Mouse (Mus musculus) spleen, postnatal 36 days (tissue): ENCODE results near the gene Ccdc159.

Experiments used
- DNase-seq, 2 experiments: peaks; one replicate each; pipeline ENCODE4 v3.0.0; 2022; ENCODE audit warnings: low spot score in 2 of 2, mixed read lengths in 1 of 2

Gene Ccdc159

DNA sequence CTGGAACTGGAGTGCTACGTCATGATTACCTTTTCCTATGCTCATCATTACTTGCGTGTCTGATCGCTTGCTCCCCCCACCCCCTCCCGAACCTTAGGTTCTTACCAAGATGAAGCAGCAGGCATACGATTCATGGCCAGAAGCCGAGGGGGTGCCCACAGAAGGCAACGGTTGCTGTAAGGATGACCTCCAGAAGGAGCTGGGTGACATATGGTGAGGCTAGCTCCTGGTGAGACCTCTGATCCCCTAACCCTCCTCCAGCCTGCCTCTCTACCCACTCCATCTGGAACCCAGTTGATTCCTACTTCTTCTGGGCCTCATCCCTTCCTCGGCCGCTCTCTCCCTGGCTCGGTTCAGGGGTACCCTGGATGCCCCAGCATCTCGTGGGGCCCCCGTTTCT, 6.8 kb downstream of the Ccdc159 start:
- DNase-seq = no peak

DNA sequence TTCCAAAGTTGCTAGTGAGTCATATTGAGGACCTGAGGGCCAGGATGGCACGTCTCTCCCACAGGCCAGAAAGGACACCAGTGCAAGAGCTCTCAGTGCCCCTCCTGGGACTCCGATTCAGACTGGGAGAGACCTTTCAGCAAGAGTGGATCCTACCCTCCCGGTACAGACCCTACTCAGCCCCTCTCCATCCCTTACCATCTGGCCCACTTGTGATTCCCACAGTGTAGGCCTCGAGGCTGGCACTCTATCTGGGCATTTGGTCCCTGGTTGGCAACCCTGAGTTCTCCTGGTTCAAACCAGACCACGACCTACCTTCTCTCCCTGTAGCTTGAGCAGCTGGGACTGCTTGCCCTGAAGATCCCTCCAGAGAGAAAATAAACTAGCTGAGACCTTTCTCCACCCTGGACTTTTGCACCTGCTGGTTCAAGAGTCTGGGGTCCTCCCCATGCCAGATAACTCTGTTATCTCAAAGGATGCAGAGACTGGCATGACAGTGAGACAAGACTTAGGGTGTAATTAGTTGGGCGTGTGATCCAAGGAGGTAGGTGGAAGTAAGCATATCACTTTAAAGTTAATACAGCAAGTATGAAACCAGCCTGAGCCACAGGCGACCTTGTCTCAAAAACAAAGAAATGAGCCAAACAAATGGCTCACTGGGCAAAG, 8.3 kb downstream of the Ccdc159 start:
- no peak for DNase-seq

DNA sequence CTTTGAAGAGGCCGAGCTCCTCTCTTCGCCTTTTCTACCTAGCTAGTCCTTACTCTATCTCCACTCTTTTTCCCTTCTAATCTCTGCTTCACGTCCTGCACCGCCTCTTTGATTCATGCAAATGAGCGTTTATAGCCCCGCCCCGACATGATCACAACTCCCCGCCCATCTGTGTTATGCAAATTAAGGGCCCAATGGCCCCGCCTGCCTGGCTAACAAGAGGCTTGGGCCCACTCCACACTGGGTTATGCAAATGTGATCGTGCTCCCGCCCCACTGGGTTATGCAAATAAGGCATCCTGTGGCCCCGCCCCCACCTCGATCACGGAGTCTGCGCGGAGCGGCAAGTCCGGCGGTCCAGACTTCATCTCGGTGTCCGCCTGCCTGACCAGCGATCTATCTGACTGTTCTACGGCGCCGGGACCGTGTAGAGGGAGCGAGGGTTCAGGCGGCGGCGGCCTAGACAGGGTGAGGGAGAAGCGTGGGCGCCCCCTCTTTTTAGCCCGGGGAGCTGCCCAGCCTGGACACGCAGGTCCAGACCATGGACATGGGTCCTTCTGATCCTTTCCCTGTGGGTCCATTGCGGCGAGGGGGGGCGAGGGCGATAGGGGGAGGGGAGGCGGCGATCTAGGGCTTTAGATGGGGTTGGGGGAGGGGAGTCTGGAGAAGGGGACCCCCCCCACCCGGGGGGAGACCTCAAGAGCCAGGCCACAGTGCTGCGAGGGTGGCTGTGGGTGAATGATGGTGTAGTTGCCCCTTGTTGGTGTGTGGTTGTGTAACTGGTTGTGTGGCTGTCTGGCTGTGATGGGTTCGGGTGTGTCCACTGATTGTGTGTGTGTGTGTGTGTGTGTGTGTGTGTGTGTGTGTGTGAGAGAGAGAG, 9.7 kb downstream of the Ccdc159 start, which contains the start of gene Plppr2:
Plppr2 (plus strand) TSS at position 342 of the 879 bp plus-strand sequence.
- peak; percentile 79 to 87 for DNase-seq

DNA sequence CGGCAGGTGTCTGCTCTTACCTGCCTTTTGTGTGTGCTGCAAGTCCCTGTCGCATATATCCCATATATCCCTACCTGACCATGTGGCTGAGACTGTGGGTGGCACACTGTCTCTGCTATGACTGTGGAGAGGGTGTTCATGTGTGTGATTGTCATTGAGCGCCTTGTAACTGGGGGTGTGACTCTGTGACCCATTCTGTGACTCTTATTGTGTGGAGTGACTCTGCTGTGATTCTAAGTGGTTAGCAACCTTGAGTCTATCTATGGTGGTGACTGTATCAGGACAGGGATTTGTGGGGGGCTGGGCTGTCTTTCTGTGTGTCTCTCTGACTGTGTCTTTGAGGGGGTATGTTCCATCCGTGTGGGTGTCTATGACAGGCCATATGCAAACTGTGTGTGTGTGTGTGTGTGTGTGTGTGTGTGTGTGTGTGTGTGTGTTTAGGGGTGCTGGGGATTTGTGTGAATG, 10.5 kb downstream of the Ccdc159 start:
- no peak for DNase-seq

DNA sequence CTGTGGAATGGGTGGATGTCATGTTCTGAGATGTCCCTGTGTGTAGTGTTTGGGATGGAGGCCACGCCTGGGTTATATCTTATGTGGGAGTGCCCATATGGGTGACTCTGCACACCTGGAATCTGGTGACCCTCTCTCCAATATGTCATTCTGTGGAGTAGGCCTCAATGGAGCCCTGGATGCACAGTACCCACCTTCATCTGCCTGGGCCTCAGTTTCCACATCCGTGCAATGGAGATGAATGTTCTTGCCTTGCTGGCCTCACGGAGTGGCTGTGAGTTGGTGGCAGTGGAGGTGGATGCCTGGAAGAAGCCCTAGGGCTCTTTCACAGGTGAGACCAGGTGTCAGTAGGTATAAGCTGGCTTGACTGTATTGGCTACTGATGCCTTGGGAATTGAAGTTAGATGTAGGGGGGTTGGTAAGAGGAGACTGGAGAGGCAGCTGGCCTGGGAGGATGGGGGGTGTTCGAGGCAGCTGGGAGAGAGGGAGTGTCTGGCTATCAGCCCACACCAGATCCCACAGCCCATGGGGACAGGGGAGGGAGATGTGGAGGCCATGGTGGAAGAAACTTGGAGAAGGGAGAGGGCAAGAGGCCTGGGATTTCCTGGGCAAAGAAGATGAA, 11.1 kb downstream of the Ccdc159 start:
- no peak for DNase-seq

DNA sequence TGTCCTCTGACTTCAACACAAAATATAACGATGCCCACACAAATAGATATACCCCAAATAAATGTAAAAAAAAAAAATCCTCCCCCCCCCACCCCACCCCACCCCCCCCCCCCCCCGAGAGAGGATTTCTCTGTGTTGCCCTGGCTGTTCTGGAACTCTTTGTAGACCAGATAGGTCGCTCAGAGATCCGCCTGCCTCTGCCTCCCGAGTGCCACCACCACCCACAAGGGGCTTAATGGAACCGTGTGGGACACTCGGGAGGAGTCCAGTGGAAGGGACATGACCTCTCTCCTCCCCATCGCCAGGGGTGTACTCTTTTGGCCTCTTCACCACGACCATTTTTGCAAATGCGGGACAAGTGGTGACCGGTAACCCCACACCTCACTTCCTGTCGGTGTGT, 15.8 kb downstream of the Ccdc159 start:
- no peak for DNase-seq

DNA sequence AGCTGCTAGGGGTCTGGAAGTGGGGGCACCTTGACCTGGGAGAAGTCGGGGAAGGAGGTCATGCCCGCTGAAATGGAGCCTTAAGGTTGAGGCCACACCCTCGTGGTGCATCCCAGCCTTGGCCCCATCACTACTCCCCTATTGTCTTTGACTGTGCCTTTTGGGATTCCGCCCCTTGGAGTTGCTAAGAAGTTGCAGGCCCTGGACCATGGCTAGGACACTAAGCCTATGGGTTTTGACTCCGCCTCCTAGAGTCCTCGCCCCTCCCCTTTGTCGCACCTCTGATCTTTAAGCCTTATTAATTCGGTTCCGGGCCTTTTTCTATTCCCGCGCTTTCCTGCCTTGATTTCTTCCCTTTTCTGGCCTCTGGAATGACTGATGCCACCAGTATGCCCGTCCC, 16.4 kb downstream of the Ccdc159 start:
- no peak for DNase-seq

DNA sequence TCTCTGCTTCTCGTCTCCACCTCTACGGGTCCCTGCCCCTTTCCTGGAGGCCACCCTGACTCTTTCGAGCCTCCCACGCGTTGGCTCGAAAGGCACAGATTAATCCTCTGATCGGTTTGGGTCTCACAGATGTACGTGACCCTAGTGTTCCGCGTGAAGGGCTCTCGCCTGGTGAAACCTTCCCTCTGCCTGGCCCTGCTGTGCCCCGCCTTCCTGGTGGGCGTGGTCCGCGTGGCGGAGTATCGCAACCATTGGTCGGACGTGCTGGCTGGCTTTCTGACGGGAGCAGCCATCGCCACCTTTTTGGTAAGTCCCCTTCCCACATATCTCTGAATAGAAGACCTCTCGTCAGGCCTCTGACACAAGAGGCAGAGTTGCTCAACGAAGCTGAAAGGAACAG, 17.0 kb downstream of the Ccdc159 start:
- DNase-seq = no peak

DNA sequence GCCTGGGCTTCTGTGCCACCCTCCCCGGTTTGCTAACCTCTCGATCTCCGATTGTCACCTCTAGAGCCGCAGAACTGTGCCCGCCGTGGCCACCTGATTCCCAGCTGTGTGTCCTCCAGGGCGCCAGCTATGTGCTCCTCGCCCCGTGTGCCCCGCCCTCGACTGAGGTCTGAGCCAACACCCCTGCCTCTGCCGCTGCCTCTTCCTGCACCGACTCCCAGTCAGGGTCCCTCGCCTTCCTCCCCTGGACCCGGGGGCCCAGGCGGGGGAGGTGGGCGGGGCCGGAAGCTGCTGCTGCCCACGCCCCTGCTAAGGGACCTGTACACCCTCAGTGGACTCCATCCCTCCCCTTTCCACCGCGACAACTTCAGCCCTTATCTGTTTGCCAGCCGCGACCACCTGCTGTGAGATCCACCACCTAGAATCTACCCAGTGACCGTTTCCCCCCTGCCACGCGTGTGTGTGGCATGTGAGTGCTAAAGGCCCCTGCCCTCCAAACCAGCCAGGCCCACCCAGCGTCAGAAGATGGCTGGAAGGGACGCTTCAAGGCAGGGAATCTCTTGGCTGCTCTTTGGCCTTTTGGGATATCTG, 20.4 kb downstream of the Ccdc159 start:
- DNase-seq = no peak

DNA sequence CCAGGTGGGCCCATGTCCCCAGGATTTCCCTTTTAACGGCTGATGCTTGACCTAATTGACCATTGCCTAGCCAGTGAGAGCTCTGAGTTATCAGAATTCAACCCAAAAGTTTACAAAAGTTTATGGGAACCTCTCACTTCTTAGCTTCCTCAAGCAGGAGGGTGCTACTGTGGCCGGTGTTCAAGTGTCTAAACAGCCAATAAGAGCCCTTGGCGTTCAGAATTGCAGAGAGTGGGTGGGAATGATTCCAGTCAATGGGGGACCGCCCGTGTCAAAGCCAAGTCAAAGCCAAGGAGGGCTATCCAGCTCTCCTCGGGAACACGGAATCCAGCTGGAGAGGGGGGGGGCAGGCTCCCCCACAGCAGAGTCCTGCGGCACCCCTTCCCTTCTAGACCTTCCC, 20.9 kb downstream of the Ccdc159 start:
- no peak for DNase-seq

DNA sequence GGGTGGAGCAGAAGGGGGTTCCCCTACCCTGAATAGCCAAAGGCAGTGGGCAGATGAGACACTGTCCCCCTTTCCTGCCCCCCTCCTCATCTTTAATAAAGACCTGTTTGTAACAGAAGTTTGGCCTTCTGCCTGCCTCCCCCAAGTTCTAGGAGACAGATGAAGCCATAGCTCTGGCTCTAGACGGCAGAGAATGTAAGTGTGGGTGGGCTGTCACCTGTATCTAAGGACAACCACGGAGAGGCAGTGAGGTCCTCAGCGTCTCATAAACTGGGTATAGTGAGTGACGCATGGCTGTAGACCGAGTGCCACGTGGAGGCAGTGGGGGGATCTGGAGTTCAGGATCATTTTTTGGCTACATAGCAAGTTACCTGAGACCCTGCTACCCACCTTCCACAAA, 21.5 kb downstream of the Ccdc159 start:
- no peak for DNase-seq

DNA sequence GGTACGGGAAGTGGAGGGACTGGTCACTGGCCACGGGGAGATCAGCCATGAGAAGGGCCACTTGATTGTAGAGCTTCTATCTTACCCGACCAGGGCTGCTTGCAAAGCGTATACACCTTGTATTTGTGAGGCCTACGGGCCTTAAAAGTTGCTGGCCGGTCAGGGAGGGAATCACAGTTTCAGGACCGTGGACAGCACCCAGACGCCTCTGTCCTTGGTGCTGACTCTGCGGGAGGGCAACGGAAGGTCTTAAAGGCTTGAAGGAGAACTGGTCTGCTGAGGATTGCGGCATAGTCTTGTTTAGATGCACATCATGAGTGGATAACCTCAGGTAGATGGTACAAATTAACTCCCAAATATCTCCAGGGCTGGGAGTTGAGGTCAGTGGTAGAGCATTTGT, 23.1 kb downstream of the Ccdc159 start:
- DNase-seq = peak in 1 of 2 experiments; percentile 36

DNA sequence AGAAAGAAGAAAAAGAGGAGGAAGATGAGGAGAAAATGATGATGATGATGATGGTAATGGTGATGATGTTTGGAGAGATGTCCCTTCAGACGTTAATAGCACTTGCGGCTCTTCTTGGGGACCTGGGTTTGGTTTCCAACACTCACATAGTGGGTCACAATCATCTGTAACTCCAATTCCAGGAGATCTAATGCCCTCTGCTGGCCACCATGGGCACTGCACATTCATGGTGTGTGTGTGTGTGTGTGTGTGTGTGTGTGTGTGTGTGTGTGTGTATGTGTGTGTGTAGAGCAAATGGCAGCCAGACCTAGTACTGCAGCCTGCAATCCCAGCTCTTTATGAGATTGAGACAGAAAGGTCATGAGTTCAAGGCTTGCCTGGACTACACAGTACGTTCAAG, 24.7 kb downstream of the Ccdc159 start:
- DNase-seq = no peak

DNA sequence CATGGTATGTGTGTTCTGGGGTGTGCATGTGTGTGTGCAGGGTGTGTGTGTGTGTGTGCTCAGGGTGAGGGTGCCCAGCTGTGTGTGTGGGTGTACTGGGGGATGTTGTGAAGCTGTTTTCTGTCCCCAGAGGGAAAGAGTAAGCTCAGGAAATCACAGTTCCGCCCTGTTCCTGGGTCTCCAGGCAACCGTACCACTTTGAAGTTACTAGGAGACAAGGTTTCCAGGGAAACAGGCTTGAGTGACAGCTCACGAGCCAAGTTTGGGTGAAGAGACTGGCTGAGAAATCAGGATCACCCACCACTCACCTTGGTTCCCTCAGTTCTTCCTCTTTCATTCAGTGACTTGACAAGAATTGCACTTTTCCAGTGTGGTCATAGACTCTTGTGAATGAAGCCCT, 26.3 kb downstream of the Ccdc159 start:
- DNase-seq = no peak

DNA sequence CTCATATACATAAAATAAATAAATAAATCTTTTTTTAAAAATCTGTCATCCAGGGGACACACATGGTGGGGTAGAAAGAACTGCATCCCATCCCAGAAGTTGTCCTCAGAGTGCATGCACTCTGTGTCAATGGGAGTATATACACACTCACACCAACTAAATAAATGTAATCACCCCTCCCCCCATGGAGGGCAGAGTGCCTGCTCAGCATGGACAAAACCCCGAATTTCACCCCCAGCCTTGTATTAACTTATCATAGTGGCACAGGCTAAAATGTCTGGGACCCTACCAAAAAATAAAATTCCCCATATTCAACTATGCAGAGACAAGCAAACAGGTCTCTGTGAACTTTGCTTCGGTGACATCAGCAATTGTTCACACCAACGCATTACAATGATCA, 27.4 kb downstream of the Ccdc159 start:
- no peak for DNase-seq

DNA sequence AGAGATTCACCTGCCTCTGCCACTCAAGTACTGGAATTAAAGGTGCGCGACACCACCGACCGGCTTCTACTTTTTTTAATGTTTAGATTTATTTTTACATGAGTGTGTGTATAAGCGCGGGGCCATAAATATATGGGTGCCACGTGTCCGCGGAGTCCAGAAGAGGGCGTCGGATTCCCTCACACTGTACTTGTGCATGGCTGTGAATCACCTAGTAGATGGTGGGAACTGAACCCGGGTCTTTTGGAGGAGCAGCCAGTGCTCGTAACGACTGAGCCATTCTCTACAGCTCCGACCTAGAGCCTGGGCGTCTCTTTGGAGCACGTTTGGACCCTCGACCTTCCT, 27.9 kb downstream of the Ccdc159 start:
- DNase-seq = no peak

DNA sequence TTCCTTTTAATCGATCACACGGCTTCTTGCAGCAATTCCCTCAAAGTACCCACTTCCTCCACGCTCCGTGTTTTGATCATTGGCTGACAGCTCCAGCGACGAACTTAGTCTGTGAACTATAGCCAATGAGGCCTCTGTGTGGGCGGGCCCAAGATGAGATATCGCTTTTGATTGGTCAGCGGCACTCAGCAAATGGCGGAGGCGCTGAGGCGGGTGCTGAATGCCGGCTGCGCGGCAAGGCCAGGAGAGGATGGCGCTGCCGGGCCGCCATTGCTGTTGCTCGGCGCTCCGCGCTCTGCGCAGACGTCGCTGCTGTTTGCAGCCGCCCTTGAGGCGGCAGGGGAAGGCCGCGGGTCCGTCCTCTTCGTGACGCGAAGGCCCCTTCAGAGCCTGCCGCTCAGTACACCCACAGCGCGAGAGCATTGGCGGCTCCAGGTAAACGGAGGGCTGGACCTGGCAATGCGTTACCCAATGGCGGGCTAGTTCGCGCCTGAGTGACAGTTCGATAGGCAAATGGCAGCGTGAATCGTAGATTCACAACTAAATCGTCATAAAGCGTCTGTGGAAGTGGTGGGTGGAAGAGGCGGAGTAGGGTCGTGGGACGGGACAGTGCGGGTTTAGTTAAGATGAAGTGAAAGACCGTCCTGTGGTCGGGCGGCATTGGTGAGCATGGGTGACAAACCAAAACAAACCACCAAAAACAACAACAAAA, 28.5 kb downstream of the Ccdc159 start, which contains the start of gene Swsap1:
Swsap1 (plus strand) TSS at position 186 of the 712 bp plus-strand sequence.
- peak; percentile 98 for DNase-seq

DNA sequence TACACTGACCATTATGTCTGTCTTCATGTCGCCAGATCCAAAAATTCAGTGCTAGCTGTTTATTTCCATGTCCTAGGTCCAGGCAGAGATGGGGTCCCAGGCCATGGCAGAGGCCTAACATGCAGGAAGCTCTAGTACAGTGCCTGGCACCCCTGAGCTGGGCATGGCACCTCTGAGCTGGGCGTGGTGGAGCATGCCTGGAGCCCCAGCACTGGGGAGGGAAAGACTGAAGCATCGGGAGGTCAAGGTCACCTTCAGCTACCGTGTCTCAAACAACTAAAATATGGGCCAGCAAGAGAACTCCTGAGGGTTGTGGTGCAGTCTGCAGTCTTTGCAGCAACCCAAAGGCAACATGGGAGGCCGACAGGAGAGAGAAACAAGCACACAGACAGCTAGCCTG, 31.1 kb downstream of the Ccdc159 start:
- DNase-seq = peak in 1 of 2 experiments; percentile 32

DNA sequence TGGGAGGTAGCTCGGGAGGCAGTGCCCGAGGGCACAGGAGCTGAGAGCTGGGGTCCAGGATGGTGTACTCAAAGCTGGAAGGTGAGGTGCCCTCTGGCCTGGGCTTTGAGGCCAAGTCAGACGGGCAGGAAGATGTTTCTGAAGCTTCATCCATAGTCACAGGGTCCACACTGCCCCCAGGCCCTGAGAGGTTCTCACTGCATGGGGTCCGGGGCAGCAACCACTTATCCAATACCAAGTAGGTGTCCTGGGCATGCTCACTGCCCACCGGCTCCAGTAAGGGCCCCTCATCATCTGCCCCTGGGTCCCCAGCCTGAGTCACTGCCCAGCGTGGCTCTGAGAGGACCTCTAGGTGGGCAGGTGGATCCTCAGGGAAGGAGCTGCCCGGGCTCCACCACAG, 32.0 kb downstream of the Ccdc159 start:
- no peak for DNase-seq

DNA sequence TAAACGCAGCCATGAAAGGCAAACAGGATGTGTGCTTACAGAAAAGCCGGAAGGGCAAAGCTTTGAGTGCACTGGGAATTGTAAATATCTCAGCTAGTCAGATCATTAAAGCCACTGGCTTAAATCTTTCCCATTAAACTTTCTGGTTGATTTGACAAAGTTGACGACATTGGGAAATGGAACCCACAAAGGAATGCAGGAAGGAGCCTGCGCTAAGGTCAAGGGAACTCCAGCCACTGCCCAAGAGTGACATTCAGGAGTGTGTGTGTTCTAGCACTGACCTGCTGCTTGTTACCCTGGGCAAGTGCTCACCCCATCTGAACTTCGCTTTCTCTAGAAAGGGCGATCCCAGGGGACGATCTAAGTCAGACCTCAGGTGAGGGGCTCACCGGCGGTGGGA, 32.9 kb downstream of the Ccdc159 start:
- DNase-seq = no peak

DNA sequence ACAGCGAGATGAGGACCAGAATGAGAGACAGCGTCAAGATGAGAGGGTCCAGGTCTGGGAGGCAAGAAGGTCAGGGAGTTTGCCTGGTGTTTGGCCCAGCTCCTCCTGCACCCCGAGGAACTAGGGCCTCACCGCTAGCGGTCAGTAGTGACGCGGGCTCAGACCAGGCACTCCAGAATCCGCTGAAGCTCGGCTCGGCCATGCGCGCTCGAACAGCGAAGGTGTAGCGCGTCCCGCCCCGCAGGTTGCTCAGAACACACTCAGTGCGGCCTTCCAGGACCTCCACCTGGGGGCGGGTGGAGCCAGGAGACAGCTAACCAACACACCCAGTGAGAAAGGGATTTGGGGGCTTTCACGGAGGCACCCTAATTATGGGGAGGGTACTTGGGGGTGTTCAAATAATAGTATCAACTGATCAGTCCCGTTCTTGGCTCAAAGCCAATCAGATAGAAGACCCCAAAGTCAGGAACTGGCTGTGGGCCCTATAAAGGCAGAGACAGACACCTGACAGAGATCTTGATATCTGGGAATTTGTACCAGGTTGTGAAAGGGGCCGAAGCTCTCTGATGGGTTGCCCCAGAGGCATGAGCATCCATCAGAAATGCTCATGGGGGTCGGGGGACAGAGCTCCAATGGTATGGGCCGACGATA, 33.4 kb downstream of the Ccdc159 start:
- DNase-seq = no peak
